In genomic region chr11:94499661-94500152, GRCm38 (mm10) we compare ENCODE assay signal across 7 mouse cellular contexts. TPM values are rescaled to one million over a fixed set of nuclear protein-coding genes. Genes with fewer than 3 reads are reported as not detected.
DNase-seq lines count a peak whose midpoint lies in the region; ATAC-seq and TF ChIP-seq lines count a peak whose summit lies in the region.

Gene Epn3 (minus strand): TSS chr11:94499974.

- no peaks in the 10 kb centered on the region for H3K36me3 ChIP-seq in embryonic facial prominence, embryonic 15.5 days
- H3K36me3 ChIP-seq in hindbrain, embryonic 12.5 days: no peaks in the 10 kb centered on the region
- no peaks in the 10 kb centered on the region for H3K36me3 ChIP-seq in limb, embryonic 14.5 days (ENCODE audit: control insufficient read depth, insufficient read depth, low read length)
- no peaks in the 10 kb centered on the region for H3K36me3 ChIP-seq in midbrain, embryonic 15.5 days (replicated peaks)

- H3K9me3 ChIP-seq in embryonic facial prominence, embryonic 15.5 days (replicated peaks): no peaks in the 10 kb centered on the region
- no peaks in the 10 kb centered on the region for H3K9me3 ChIP-seq in hindbrain, embryonic 12.5 days (replicated peaks)
- H3K9me3 ChIP-seq in limb, embryonic 14.5 days (ENCODE audit: control insufficient read depth, low read length): no peaks in the 10 kb centered on the region
- H3K9me3 ChIP-seq in midbrain, embryonic 15.5 days: no peaks in the 10 kb centered on the region

- peak within 1 kb of the TSS; percentile 15; the same call in 1 of the 2 replicates for H3K9ac ChIP-seq in embryonic facial prominence, embryonic 15.5 days
- H3K9ac ChIP-seq in hindbrain, embryonic 12.5 days: peak within 1 kb of the TSS; percentile 44; the same call in 1 of the 2 replicates
- peak within 1 kb of the TSS; percentile 56 for H3K9ac ChIP-seq in limb, embryonic 14.5 days (ENCODE audit: low read depth, low read length, severe bottlenecking)
- no peak within 1 kb of the TSS; the same call in 1 of the 2 replicates for H3K9ac ChIP-seq in midbrain, embryonic 15.5 days

- WGBS in embryonic facial prominence, embryonic 15.5 days: under 1% methylated on average over 26 of the region's 26 CpGs
- WGBS in hindbrain, embryonic 12.5 days: 1% methylated on average over 26 of the region's 26 CpGs
- WGBS in limb, embryonic 14.5 days: 0% methylated on average over 25 of the region's 26 CpGs
- WGBS in midbrain, embryonic 15.5 days: under 1% methylated on average over 26 of the region's 26 CpGs

- peak within 1 kb of the TSS; percentile 57 for H3K4me2 ChIP-seq in embryonic facial prominence, embryonic 15.5 days (replicated peaks)
- H3K4me2 ChIP-seq in hindbrain, embryonic 12.5 days (replicated peaks): peak within 1 kb of the TSS; percentile 52
- H3K4me2 ChIP-seq in limb, embryonic 14.5 days (replicated peaks; ENCODE audit: low read depth, low read length, severe bottlenecking): peak within 1 kb of the TSS; percentile 79
- H3K4me2 ChIP-seq in midbrain, embryonic 15.5 days: peak within 1 kb of the TSS; percentile 54

- peak within 1 kb of the TSS; percentile 86 for H3K27ac ChIP-seq in embryonic facial prominence, embryonic 15.5 days (replicated peaks)
- H3K27ac ChIP-seq in hindbrain, embryonic 12.5 days: no peak within 1 kb of the TSS; the same call in 1 of the 2 replicates
- H3K27ac ChIP-seq in limb, embryonic 14.5 days (replicated peaks; ENCODE audit: low read depth, low read length): 0 out of 2 replicates have a peak within 1 kb of the TSS, but pooled peaks have one; percentile 71
- no peak within 1 kb of the TSS for H3K27ac ChIP-seq in midbrain, embryonic 15.5 days

- peak; percentile 44; the same call in 1 of the 2 replicates for ATAC-seq in embryonic facial prominence, embryonic 15.5 days (ENCODE audit: insufficient number of reproducible peaks, low FRiP score, low TSS enrichment, low read depth)
- ATAC-seq in hindbrain, embryonic 12.5 days (ENCODE audit: low FRiP score): 0 out of 2 replicates have a peak, but pooled peaks have one; percentile 38
- peak; percentile 48 for ATAC-seq in limb, embryonic 14.5 days (ENCODE audit: low FRiP score, low read depth)
- 0 out of 2 replicates have a peak, but pooled peaks have one; percentile 17 for ATAC-seq in midbrain, embryonic 15.5 days (replicated peaks)

- peak; percentile 74 for DNase-seq in cerebellum, adult 11-12 months
- DNase-seq in limb, embryonic 14.5 days (ENCODE audit: low spot score): peak; percentile 30
- peak; percentile 55 for DNase-seq in yolk sac, embryonic 10.5 days (ENCODE audit: low spot score)
- DNase-seq in frontal cortex, postnatal 36 days (ENCODE audit: low spot score in 2 of 2): no peak

- H3K4me1 ChIP-seq in embryonic facial prominence, embryonic 15.5 days: peaks cover 34% of the 10 kb centered on the region
- peaks cover 26% of the 10 kb centered on the region for H3K4me1 ChIP-seq in hindbrain, embryonic 12.5 days
- peaks cover 31% of the 10 kb centered on the region for H3K4me1 ChIP-seq in limb, embryonic 14.5 days (ENCODE audit: control insufficient read depth, insufficient read depth, low read length)
- H3K4me1 ChIP-seq in midbrain, embryonic 15.5 days: peaks cover 22% of the 10 kb centered on the region

- no peak for TF ChIP-seq POLR2A in limb, embryonic 14.5 days (IDR thresholded peaks at IDR 0.05; ENCODE audit: borderline replicate concordance, extremely low read depth, insufficient read depth, insufficient read length)

- H3K4me3 ChIP-seq in embryonic facial prominence, embryonic 15.5 days (replicated peaks): peak within 1 kb of the TSS; percentile 40
- H3K4me3 ChIP-seq in hindbrain, embryonic 12.5 days: peak within 1 kb of the TSS; percentile 26
- H3K4me3 ChIP-seq in limb, embryonic 14.5 days (replicated peaks; ENCODE audit: low read length): peak within 1 kb of the TSS; percentile 39
- H3K4me3 ChIP-seq in midbrain, embryonic 15.5 days: peak within 1 kb of the TSS; percentile 26

- H3K27me3 ChIP-seq in embryonic facial prominence, embryonic 15.5 days: no peaks in the 10 kb centered on the region; the same call in 1 of the 2 replicates
- peaks cover 52% of the 10 kb centered on the region for H3K27me3 ChIP-seq in hindbrain, embryonic 12.5 days
- no peaks in the 10 kb centered on the region for H3K27me3 ChIP-seq in limb, embryonic 14.5 days (ENCODE audit: control insufficient read depth, insufficient read depth, low read length)
- peaks cover 13% of the 10 kb centered on the region; the same call in 1 of the 2 replicates for H3K27me3 ChIP-seq in midbrain, embryonic 15.5 days (replicated peaks)

RNA-seq across cellular contexts. Expression of gene Epn3, which starts in this region (rescaled TPM):
- 11.7 and 11.8 TPM in 2 replicates for polyA plus RNA-seq in embryonic facial prominence, embryonic 15.5 days (2015; fragmentation: Nextera tagmentation; extraction: Ambion mirVana)
- polyA plus RNA-seq in hindbrain, embryonic 12.5 days (2016; fragmentation: Nextera tagmentation; extraction: Ambion mirVana): 1.7 and 2.5 TPM in 2 replicates
- polyA plus RNA-seq in limb, embryonic 14.5 days (2012; rRNA removed): 3.0 and 3.6 TPM in 2 replicates
- polyA plus RNA-seq in limb, embryonic 14.5 days (2014; fragmentation: Nextera tagmentation; extraction: Ambion mirVana): 3.5 and 4.3 TPM in 2 replicates
- polyA plus RNA-seq in midbrain, embryonic 15.5 days (2015; fragmentation: Nextera tagmentation; extraction: Ambion mirVana): 0.72 and 1.2 TPM in 2 replicates

Comparison
In these comparisons a context has a peak if more than half of its experiments do, and no peak if none do; other contexts are left out.
1. DNase-seq: peak in cerebellum, adult 11-12 months (single experiment), limb, embryonic 14.5 days (single experiment) and yolk sac, embryonic 10.5 days (single experiment); none in frontal cortex, postnatal 36 days (0 of 2).
2. H3K27ac ChIP-seq: peak in embryonic facial prominence, embryonic 15.5 days (single experiment) and limb, embryonic 14.5 days (single experiment); none in hindbrain, embryonic 12.5 days (single experiment) and midbrain, embryonic 15.5 days (single experiment).
3. Peak in every context shown above with its lines, with median percentiles within 50 percentile points of each other: ATAC-seq, H3K4me2 ChIP-seq and H3K4me3 ChIP-seq.